Mouse (Mus musculus) MEL (cell line): ENCODE results near the gene Wdr37. TPM values are rescaled to one million over a fixed set of nuclear protein-coding genes. Genes with fewer than 3 reads are reported as not detected.

Experiments
- DNase-seq: peaks from one replicate; pipeline ENCODE4 v3.0.0; 2011; ENCODE audit warnings: low read depth, low spot score
- H3K27ac ChIP-seq: 2 replicates; pipeline ENCODE4 v1.5.1; 2012; ENCODE audit warnings: low read depth, mild to moderate bottlenecking, control low read depth, low read length, moderate library complexity; ENCODE audit not compliant: control insufficient read depth
- H3K27me3 ChIP-seq, 2 experiments: fragments of 150-350 bp in 1 of 2; sonication (generic) in 1 of 2; 2 replicates each; pipeline ENCODE4 v1.6.1; 2012; ENCODE audit warnings: low read length in 2 of 2, mild to moderate bottlenecking in 2 of 2, improper control_type of control experiment in 1 of 2, moderate library complexity in 1 of 2; ENCODE audit not compliant: insufficient read depth in 2 of 2, control insufficient read depth in 1 of 2
- H3K36me3 ChIP-seq, 2 experiments: 2 replicates each; pipeline ENCODE4 v1.6.1; 2012 to 2014; ENCODE audit warnings: low read length in 2 of 2, improper control_type of control experiment in 1 of 2, inconsistent platforms in 1 of 2, mild to moderate bottlenecking in 1 of 2; ENCODE audit not compliant: insufficient read depth in 2 of 2, control insufficient read depth in 1 of 2
- H3K4me1 ChIP-seq, 2 experiments: fragments of 150-350 bp in 1 of 2; sonication (generic) in 1 of 2; 2 replicates each; pipeline ENCODE4 v1.6.1; 2012; ENCODE audit warnings: low read length in 2 of 2, improper control_type of control experiment in 1 of 2, mild to moderate bottlenecking in 1 of 2; ENCODE audit not compliant: insufficient read depth in 2 of 2, control insufficient read depth in 1 of 2
- H3K4me3 ChIP-seq, 2 experiments: fragments of 150-350 bp in 1 of 2; sonication (generic) in 1 of 2; 2 replicates each; pipeline ENCODE4 v1.5.1; 2012; ENCODE audit warnings: low read depth in 2 of 2, low read length in 2 of 2, mild to moderate bottlenecking in 2 of 2, moderate library complexity in 2 of 2, control low read depth in 1 of 2, improper control_type of control experiment in 1 of 2; ENCODE audit not compliant: control insufficient read depth in 1 of 2, insufficient read depth in 1 of 2
- H3K79me2 ChIP-seq: 2 replicates; pipeline ENCODE4 v1.6.1; 2012; ENCODE audit warnings: mild to moderate bottlenecking, low read length, moderate library complexity; ENCODE audit not compliant: control insufficient read depth, poor library complexity, insufficient read depth
- H3K9ac ChIP-seq: 2 replicates; pipeline ENCODE4 v1.6.1; 2012; ENCODE audit warnings: low read depth, mild to moderate bottlenecking, control low read depth, low read length, moderate library complexity; ENCODE audit not compliant: control insufficient read depth, poor library complexity, severe bottlenecking
- H3K9me3 ChIP-seq: fragments of 150-350 bp; sonication (generic); replicated peaks from 2 replicates; pipeline ENCODE4 v1.6.1; 2012; ENCODE audit warnings: mild to moderate bottlenecking, low read length, improper control_type of control experiment, moderate library complexity; ENCODE audit not compliant: insufficient read depth
- BHLHE40 ChIP-seq: IDR thresholded peaks from 2 replicates; pipeline ENCODE4 v1.6.1; 2012; ENCODE audit warnings: low read depth, mild to moderate bottlenecking, inconsistent platforms, low read length, improper control_type of control experiment, borderline replicate concordance
- HCFC1 ChIP-seq: IDR thresholded peaks from 2 replicates; pipeline ENCODE4 v1.6.1; 2012; ENCODE audit warnings: low read depth, mild to moderate bottlenecking, inconsistent platforms, low read length, improper control_type of control experiment, moderate library complexity
- MAFK ChIP-seq: IDR thresholded peaks from 2 replicates; pipeline ENCODE4 v1.6.1; 2011; ENCODE audit warnings: low read depth, mild to moderate bottlenecking, low read length, improper control_type of control experiment, borderline replicate concordance
- MAX ChIP-seq: IDR thresholded peaks from 2 replicates; pipeline ENCODE4 v1.6.1; 2011; ENCODE audit warnings: low read length, improper control_type of control experiment
- MXI1 ChIP-seq: IDR thresholded peaks from 2 replicates; pipeline ENCODE4 v1.6.1; 2011; ENCODE audit warnings: mild to moderate bottlenecking, low read depth, low read length, improper control_type of control experiment
- MYB ChIP-seq: IDR thresholded peaks from 2 replicates; pipeline ENCODE4 v1.6.1; 2011; ENCODE audit warnings: mild to moderate bottlenecking, low read depth, low read length, improper control_type of control experiment
- POLR2A ChIP-seq, 2 experiments: IDR thresholded peaks; 2 replicates each; pipeline ENCODE4 v1.6.1; 2011 to 2012; ENCODE audit warnings: low read length in 2 of 2, mild to moderate bottlenecking in 2 of 2, control low read depth in 1 of 2, improper control_type of control experiment in 1 of 2, low read depth in 1 of 2, moderate library complexity in 1 of 2; ENCODE audit not compliant: control insufficient read depth in 1 of 2, insufficient read depth in 1 of 2, poor library complexity in 1 of 2
- SMC3 ChIP-seq: IDR thresholded peaks from 2 replicates; pipeline ENCODE4 v1.6.1; 2011; ENCODE audit warnings: low read depth, low read length, improper control_type of control experiment
- TCF12 ChIP-seq: IDR thresholded peaks from 2 replicates; pipeline ENCODE4 v1.6.1; 2014; ENCODE audit warnings: low read depth, mild to moderate bottlenecking, inconsistent platforms, low read length, improper control_type of control experiment, moderate library complexity
- UBTF ChIP-seq: IDR thresholded peaks from 2 replicates; pipeline ENCODE4 v1.6.1; 2012; ENCODE audit warnings: low read depth, mild to moderate bottlenecking, inconsistent platforms, low read length, improper control_type of control experiment, moderate library complexity, borderline replicate concordance; ENCODE audit not compliant: insufficient read depth
- USF1 ChIP-seq: IDR thresholded peaks from 2 replicates; pipeline ENCODE4 v1.6.1; 2014; ENCODE audit warnings: low read depth, mild to moderate bottlenecking, inconsistent platforms, low read length, improper control_type of control experiment, moderate library complexity
- ZC3H11A ChIP-seq: IDR thresholded peaks from 2 replicates; pipeline ENCODE4 v1.6.1; 2012; ENCODE audit warnings: low read depth, mild to moderate bottlenecking, inconsistent platforms, low read length, improper control_type of control experiment
- ZMIZ1 ChIP-seq: IDR thresholded peaks from 2 replicates; pipeline ENCODE4 v1.6.1; 2012; ENCODE audit warnings: low read depth, mild to moderate bottlenecking, inconsistent platforms, low read length, improper control_type of control experiment, moderate library complexity
- polyA plus RNA-seq, 2 experiments: library from polyadenylated mRNA; stranded (reverse) in 1 of 2; unstranded in 1 of 2; fragments of >175 nt in 1 of 2; fragments of >200 nt in 1 of 2; gene quantifications; 2 replicates each; pipeline versions ENCODE4 v1.2.1 to v1.2.4; 2012; ENCODE audit warnings: low replicate concordance in 2 of 2, low read depth in 1 of 2; ENCODE audit not compliant: insufficient read length in 2 of 2, insufficient read depth in 1 of 2, missing spikeins in 1 of 2
- total RNA-seq: library from RNA; depleted of rRNA; stranded (reverse); fragments of 300-350 nt; gene quantifications from 2 replicates; pipeline ENCODE4 v1.2.3, GENCODE M21; 2012

The Wdr37 gene
- total and polyA plus RNA-seq, 3 experiments, result 8.6 to 14.7 TPM; not detected in 1

DNA sequence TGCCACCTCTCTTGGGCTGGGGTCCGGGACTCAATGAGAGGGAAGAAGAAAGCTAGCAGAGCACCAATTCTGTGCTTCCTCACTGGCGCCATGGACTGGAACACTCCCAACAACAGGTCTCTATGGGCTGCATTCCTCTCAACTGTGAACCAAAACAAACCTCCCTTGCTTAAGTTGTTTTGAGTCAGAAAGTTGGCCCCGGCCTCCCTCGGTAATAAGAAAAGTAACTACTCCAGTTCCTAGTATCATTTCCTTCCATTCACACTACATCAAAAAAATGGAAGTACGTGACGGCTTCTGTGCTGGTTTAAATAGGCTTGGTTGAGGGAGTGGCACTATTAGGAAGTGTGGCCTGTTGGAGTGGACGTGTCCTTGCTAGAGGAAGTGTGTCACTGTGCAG, 5.1 kb downstream of the Wdr37 start:
- TF ChIP-seq MYB (no peak), TCF12 (no peak), SMC3 (no peak), ZC3H11A (no peak), HCFC1 (no peak), ZMIZ1 (no peak), MAX (no peak), USF1 (no peak), BHLHE40 (no peak)
- H3K9me3 ChIP-seq, result no peaks in the 10 kb centered on the region
- no peak overlapping the region for H3K4me3 ChIP-seq
- no peak for DNase-seq
- no peaks in the 10 kb centered on the region for H3K27me3 ChIP-seq
- H3K27ac ChIP-seq, result no peak overlapping the region
- peaks cover 0 to 2% of the 10 kb centered on the region in 2 experiments; a peak in 1 of 4 replicates for H3K4me1 ChIP-seq
- H3K79me2 ChIP-seq, result peaks cover 31% of the 10 kb centered on the region
- no peak overlapping the region for H3K9ac ChIP-seq
- H3K36me3 ChIP-seq, result peaks cover 3 to 9% of the 10 kb centered on the region in 2 experiments; a peak in 3 of 4 replicates

DNA sequence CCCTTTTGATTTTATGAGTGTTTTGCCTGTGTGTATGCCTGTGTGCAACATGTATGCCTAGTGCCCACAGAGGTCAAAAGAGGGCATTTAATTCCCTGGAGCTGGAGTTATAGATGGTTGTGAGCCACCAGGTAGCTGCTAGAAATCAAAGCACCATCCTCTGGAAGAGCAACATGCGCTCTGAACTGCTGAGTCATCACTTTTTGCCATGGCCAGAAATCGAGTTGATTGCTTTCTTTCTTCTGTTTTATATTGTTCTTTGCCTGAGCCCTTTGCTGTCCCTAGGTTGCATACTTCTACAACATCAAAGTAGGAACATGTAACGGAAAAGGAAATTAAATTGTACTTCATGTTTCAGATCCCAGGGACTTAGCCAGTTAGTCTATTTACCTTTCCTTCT, 6.7 kb downstream of the Wdr37 start:
- Histone ChIP-seq H3K79me2 (peaks cover 29% of the 10 kb centered on the region), H3K4me3 (no peak overlapping the region)
- TF ChIP-seq MAFK (peak; percentile 94), UBTF (no peak)
- TF ChIP-seq, all 39 proteins: peak for 1
- H3K27ac ChIP-seq, result no peak overlapping the region
- H3K27me3 ChIP-seq, result no peaks in the 10 kb centered on the region
- peaks cover 0 to 2% of the 10 kb centered on the region in 2 experiments; a peak in 1 of 4 replicates for H3K4me1 ChIP-seq
- no peaks in the 10 kb centered on the region for H3K9me3 ChIP-seq
- no peak for DNase-seq
- H3K9ac ChIP-seq, result no peak overlapping the region
- peaks cover 9% of the 10 kb centered on the region in 2 experiments for H3K36me3 ChIP-seq

DNA sequence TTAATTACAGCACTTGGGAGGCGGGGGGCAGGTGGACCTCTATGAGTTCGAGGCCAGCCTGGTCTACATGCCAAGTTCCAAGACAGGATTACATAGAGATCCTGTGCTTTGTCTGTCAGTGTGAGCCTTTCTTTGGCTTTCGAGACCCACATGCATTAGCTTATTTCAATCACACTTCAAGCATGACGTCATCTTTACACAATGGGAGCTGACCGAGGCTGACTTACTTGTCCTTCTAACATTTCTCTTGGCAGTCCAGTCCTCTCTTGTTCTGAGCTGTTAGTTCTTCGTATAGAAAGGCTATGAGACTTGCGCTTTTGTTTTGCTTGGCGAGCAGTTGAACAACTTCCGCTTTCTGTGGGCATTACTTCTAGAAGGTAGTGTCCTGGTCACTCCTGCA, 10.8 kb downstream of the Wdr37 start:
- H3K27ac ChIP-seq, result no peak overlapping the region
- H3K9me3 ChIP-seq, result no peaks in the 10 kb centered on the region
- peaks cover 3% of the 10 kb centered on the region; the same call in 1 of the 2 replicates for H3K79me2 ChIP-seq
- no peak overlapping the region for H3K4me3 ChIP-seq
- TF ChIP-seq MAX (no peak), MXI1 (no peak), POLR2A (IDR thresholded peaks at IDR 0.05; ENCODE audit: control insufficient read depth in 1 of 2, insufficient read depth in 1 of 2, low read depth in 1 of 2, low read length in 2 of 2, poor library complexity in 1 of 2) (no peak)
- H3K9ac ChIP-seq, result no peak overlapping the region
- no peaks in the 10 kb centered on the region for H3K27me3 ChIP-seq
- no peak for DNase-seq
- no peaks in the 10 kb centered on the region for H3K4me1 ChIP-seq
- H3K36me3 ChIP-seq, result peaks cover 0 to 14% of the 10 kb centered on the region in 2 experiments; a peak in 3 of 4 replicates
